Mouse (Mus musculus) leukemia stem cell, adult 10-12 weeks (primary cell): ENCODE measurements around the gene Exosc2. TPM values are rescaled to one million over a fixed set of nuclear protein-coding genes. Genes with fewer than 3 reads are reported as not detected.

Source experiments
- polyA plus RNA-seq: library from polyadenylated mRNA; stranded (reverse); fragments of >175 nt; gene quantifications from 2 replicates; pipeline ENCODE4 v1.2.3, GENCODE M21; 2012; ENCODE audit warnings: low replicate concordance

The Exosc2 gene
- polyA plus RNA-seq = 8.1 and 12.9 TPM in 2 replicates

GRCm38 (mm10) chr2:31670551-31671035 lies at the start of gene Exosc2:
Exosc2 (plus strand) TSS chr2:31670715.

GRCm38 (mm10) chr2:31639901-31640608 lies 30.5 kb upstream of the Exosc2 start, which contains the start of gene Prdm12:
Prdm12 (plus strand) TSS chr2:31640037.

GRCm38 (mm10) chr2:31688074-31688925 lies 17.8 kb downstream of the Exosc2 start, which contains the start of gene Abl1:
Abl1 (plus strand) TSS chr2:31688376.

Other genes starting within 250 kb of the Exosc2 start
- 1.3 and 1.5 TPM in 2 replicates for gene Ass1, start 200.5 kb upstream of the Exosc2 start, polyA plus RNA-seq
- 103 and 115 TPM in 2 replicates for gene Fubp3, start 98.1 kb upstream of the Exosc2 start, polyA plus RNA-seq
- gene Prdm12, start 30.7 kb upstream of the Exosc2 start, polyA plus RNA-seq = not detected in 2 replicates
- 66.5 and 83.8 TPM in 2 replicates for gene Abl1, start 17.7 kb downstream of the Exosc2 start, polyA plus RNA-seq
- gene Qrfp, start 139.9 kb downstream of the Exosc2 start, polyA plus RNA-seq = 0.17 and 0.54 TPM in 2 replicates
- not detected in 2 replicates for gene Fibcd1, start 175.3 kb downstream of the Exosc2 start, polyA plus RNA-seq
- gene Lamc3, start 216.6 kb downstream of the Exosc2 start, polyA plus RNA-seq = 0.10 TPM in 1 of 2 replicates, not detected in the other